Mouse (Mus musculus): ENCODE data around the gene Arrdc2.

GRCm38 (mm10) chr8:70869199-70869571 is 29.7 kb upstream of the Arrdc2 start:
- no peak for TF ChIP-seq CTCF (IDR thresholded peaks at IDR 0.05; ENCODE audit: extremely low read depth, insufficient read length, insufficient replicate concordance, low read depth, low read length)
- no peak for TF ChIP-seq POLR2A (IDR thresholded peaks at IDR 0.05; ENCODE audit: low read depth, low read length)
